Mouse (Mus musculus) adrenal gland, postnatal 14 days (tissue): ENCODE results near the gene Lrrc8d. TPM values are rescaled to one million over a fixed set of nuclear protein-coding genes. Genes with fewer than 3 reads are reported as not detected.

Source experiments
- DNase-seq: peaks from one replicate; pipeline ENCODE4 v3.0.0; 2021; ENCODE audit warnings: mixed read lengths
- total RNA-seq: library from RNA; stranded (reverse); gene quantifications from 2 replicates; pipeline ENCODE4 v1.2.3, GENCODE M21; 2021

Lrrc8d gene
- total RNA-seq, 1 experiment from 2014 or later, result 85.6 TPM

- peak; percentile 65 for DNase-seq
These were observed 15.9 kb downstream of the Lrrc8d start for GRCm38 (mm10) chr5:105715531-105716124.

- peak; percentile 73 for DNase-seq
These were observed 17.5 kb downstream of the Lrrc8d start for GRCm38 (mm10) chr5:105717294-105717693.

DNA sequence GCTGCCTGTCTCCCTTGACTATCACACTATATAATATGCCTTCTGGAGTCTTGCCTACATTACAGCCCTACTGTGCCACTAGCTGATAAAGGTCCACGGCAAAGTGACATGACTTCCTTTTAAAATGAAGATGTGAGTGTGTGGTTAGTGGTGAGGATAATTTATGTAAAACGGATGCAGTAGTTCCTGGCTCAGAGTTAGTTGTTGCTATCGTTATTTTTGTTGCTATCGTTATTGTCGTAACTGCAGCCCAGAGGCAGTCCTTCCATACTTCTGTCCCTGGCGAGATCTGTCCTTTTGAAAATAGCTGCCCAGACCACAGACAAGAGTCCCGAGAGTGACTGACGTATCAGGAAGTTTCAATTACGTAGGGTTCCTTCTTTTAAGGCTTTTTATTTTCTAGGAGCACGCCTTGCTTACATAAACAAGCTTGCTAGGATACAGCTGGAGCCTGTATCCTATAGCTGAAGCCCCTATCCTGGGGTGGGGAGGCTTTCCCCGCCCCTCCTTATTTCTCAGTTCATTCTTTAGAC is 18.4 kb downstream of the Lrrc8d start:
- DNase-seq, result no peak

DNA sequence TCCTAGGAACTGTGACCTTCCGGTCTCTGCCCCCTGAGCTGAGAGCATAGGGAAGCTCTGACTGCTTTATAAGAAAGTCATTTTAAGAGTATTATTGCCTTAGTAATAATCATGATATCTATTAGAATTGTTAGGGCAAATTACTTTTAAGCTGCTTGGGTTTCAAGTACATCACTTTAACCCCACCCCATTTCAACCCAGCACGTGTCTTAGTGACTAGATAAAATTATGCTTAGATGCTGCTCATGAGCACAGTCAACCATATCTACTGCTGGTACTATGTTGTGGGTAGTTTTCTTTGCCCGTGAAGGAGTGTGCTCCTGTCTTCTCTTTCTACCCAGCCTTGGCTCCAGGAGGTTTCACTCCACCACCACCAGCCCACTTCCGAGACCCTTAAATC is 21.5 kb downstream of the Lrrc8d start:
- DNase-seq, result no peak

DNA sequence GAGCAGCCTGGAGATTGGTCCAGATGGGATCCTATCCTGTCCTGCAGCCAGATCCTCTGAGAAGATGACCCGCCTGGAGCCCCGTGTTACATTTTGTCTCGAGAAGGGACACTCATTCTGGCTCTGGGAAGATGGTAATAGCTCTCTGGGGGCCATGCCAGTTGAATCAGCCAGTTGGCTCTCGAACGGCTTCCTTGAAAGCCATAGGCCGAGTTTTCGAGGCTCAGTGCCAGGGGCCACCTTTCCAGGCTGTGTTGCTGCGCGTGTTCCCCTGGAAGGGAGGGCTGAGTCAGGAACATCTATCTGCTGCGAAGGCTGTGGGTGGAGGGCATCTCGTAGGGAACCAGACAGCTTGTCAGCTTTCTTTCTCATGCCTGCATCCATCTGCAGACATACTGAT is 23.0 kb downstream of the Lrrc8d start:
- peak; percentile 67 for DNase-seq

DNA sequence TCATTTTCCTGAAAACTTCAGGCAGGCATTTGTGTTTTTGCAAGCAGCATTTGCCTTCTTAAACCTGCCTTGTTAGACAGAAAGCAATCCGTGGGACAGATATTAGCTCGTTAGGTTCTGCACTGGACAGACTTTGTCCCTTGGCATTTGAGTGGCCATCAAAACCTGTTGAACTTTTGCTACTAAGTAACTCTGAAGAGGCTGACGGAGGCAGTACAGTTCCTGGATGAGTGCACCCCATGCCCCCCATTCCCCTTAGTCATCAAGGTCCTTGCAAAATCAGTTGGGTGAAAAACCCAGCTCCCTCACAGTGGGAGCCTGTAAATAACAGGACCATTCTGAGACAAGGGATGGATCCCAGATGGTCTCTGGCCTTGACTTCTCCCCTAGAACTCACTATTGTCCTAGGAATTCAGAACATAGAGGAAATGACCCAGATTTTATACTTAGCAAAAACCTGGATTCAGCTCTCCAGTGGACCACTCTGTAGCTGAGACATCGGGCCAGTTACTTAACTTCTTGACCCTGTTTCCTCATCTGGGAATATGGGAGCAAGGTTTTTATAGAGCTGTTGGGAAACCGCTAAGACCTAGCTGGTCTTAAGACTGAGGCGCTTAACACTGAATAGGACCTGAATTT is 30.5 kb downstream of the Lrrc8d start:
- DNase-seq, result no peak

DNA sequence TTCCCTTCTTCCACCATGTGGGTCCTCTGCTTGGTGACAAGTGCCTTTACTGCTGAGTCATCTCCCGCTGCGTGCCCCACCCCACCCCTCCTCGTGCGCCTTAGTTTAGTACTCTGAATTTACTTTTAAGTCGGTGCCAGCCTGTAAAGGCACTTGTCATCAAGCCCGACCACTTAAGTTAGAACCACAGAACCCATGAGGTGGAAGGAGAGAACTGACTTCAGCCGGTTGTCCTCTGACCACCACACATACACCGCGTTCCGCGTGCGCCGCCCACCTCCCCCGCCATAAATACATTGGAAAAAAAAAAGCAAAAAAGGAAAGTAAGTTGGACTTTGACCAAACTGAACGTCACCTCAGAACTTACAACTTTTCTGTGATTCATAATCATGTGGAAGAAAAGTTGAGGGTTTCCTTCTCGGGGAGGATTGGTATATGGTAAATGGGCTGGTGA is 31.4 kb downstream of the Lrrc8d start:
- DNase-seq, result peak; percentile 63

DNA sequence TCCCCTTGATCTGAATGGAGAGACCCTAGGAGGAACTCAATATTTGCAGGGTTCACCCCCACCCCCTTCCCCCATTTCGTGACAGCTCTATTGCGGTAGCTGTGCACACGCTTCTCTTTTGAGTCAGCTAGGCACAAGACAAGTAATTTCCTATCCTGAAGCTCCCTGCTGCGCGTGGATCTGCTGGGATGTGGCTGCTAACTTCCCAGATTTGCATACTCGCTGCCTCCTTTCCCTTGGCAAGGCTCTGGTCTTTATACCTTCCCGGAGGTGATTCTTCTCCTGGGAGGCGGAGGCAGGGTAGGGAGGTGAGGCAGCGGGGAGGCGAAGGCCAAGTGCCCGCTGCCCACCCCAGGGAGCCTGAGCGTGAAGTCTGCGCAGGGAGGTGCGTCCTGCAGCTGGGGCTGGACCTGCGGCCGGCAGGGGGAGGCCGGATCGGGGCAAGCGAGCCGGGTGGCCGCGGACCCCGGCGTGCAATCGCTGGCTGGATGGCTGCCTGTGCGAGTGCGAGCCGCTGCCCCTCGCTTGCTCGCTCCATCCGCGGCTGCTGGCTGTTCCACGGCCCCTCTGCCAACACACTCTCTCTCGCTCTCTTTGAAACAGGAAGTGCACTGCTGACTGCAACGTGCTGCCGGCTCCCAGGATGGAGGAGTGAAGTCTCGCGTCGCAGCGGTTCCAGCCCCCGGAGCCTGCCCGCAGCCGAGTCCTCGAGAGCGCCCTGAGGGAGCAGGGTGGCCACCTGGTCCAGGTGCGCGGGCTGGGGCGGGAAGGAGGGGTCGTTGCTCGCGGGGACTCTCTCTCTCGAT is 32.1 kb downstream of the Lrrc8d start:
- peak; percentile 81 for DNase-seq

DNA sequence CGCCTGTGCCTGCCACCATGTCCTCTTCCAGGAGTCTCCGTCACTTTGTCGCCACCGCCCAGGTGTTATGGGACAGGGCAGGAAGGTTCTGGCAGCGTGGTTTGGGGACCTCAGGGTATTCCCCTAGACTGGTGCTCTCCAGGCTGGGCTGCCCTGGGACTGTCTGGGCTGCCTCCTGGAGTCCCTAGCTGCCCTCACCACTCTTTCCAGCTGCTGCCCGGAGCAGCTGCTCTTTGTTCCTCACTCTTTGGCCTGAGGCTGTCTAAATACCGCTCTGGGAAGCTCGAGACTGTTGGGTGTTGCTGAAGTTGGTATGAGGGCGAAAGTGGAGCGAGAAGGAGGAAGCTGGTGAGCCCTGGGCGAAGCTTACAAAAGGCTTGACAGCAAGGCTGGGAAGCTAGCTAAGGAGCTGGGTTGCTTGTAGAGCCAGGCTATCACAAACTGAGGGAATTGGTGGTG is 32.7 kb downstream of the Lrrc8d start:
- peak; percentile 51 for DNase-seq

GRCm38 (mm10) chr5:105733226-105733625 is 33.5 kb downstream of the Lrrc8d start:
- no peak for DNase-seq

- peak; percentile 66 for DNase-seq
These were observed 36.6 kb downstream of the Lrrc8d start for GRCm38 (mm10) chr5:105736365-105736764.

DNA sequence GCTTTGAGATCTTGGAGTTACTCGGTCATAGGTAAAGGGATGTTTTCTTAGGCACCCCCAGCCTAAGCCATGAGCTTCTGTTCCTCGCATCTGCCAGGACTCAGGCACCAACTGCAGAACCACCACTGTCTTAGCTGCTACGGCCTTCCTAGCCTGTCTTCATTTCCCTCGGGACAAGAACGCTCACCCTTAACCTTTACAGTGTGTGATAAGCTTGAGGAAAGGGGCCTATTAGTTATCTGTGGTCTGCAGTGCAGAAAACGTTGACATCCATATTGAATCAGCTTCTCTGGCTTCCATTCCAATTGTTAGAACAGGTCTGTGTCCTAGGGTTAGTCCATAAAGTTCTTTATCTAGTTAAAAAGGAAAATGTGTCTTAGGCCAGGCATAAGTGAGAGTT is 37.4 kb downstream of the Lrrc8d start:
- no peak for DNase-seq

DNA sequence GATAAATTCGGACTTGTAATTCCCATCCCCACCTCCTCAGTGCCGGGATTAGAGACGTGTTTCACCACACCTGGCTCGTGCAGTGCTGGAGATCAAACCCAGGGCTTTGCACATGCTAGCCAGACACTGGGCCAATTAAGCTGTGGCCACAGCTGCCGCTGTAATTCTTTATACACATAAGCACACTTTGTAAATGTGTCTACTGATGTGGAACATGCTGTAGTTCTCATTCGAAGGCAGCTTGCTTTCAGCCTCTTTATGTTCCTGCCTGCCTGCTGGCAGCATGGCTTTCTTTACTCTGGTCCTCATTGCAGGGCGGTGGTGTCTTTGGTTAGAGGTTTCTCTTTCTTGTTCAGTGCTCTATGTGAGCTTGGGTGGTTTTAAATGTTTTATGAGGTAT is 40.7 kb downstream of the Lrrc8d start:
- no peak for DNase-seq

DNA sequence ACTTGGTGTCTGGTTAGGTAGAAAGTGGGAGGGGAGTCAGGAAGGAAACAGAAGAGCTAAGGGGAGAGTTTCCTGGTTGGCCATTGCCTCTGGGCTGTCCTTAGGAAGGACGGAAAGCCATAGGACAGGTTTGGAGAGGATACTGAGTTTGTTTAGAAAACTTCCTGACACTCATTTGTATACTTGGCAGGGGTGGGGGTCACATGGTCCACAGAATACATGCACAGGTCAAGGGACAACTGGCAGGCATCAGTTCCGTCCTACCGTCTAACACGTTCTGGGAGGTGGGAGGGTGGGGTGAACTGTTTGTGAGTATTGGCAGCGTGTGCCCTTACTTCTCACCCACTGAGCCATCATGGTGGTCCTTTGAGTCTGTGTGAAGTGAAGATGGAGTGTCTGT is 42.9 kb downstream of the Lrrc8d start:
- no peak for DNase-seq

- DNase-seq, result no peak
These were observed 45.6 kb downstream of the Lrrc8d start for GRCm38 (mm10) chr5:105745324-105745723.

GRCm38 (mm10) chr5:105745927-105746454 is 46.2 kb downstream of the Lrrc8d start:
- no peak for DNase-seq

- DNase-seq, result no peak
These were observed 55.0 kb downstream of the Lrrc8d start for GRCm38 (mm10) chr5:105754803-105755202.

GRCm38 (mm10) chr5:105755491-105755890 is 55.7 kb downstream of the Lrrc8d start:
- DNase-seq, result no peak

DNA sequence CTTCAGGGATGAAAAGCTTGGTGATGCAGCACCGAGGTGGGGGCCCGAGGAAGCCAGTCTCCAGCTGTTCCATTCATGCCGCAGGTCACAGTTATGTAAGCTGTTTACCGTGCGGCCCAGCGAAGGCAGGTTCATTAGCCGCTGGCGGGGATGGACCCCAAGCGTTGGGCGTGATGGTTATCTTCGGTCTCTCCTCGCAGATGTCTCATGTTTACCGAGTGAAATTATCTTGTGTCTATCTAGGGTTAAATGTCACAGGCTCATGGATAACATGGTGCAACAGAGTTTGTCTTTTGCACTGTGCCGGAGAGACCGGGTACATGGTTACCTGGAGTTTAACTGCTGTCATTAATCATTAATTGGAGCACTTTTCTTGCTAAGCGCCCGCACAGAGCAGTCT is 58.2 kb downstream of the Lrrc8d start:
- DNase-seq, result no peak

- DNase-seq, result no peak
These were observed 59.1 kb downstream of the Lrrc8d start for GRCm38 (mm10) chr5:105758866-105759265.

- no peak for DNase-seq
These were observed 62.2 kb downstream of the Lrrc8d start for GRCm38 (mm10) chr5:105761848-105762482.

DNA sequence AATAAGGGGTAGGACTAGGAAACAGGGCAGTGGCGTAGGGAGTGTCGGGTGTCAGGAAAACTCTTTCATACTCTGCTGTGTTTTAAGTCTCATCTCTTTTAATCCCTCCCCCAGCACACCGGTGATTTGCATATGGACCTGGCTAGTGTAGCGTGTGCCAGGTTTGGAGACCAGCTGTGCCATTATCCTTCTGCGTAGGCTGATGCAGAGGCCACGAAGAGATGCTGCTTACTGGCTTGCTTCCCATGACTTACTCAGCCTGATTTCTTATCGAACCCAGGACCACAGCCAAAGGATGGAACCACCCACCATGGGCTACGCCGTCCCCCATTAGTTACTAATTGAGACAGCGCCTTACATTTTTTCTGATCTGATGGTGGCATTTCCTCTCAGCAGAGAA is 64.6 kb downstream of the Lrrc8d start:
- no peak for DNase-seq
